Mouse (Mus musculus) embryonic facial prominence, embryonic 14.5 days (tissue): ENCODE data around the gene Ltk. TPM values are rescaled to one million over a fixed set of nuclear protein-coding genes. Genes with fewer than 3 reads are reported as not detected.

Experiments
- ATAC-seq: fragments of 200-750 bp; cut with Nextera tagmentation; 2 replicates; pipeline ENCODE4 v1.8.0; 2017; ENCODE audit warnings: low read depth, moderate number of reproducible peaks, moderate TSS enrichment
- DNase-seq: peaks from one replicate; pipeline ENCODE4 v3.0.0-alpha.2; 2015; ENCODE audit warnings: low spot score
- H3K27ac ChIP-seq: fragments of 300-500 bp; sonication (generic); replicated peaks from 2 replicates; pipeline ENCODE4 v1.5.1; 2014; ENCODE audit warnings: low read depth, mild to moderate bottlenecking, low read length, moderate library complexity
- H3K27me3 ChIP-seq: fragments of 300-500 bp; sonication (generic); replicated peaks from 2 replicates; pipeline ENCODE4 v1.6.1; 2014; ENCODE audit warnings: low read length; ENCODE audit not compliant: control insufficient read depth, insufficient read depth
- H3K36me3 ChIP-seq: fragments of 300-500 bp; sonication (generic); 2 replicates; pipeline ENCODE4 v1.6.1; 2014; ENCODE audit warnings: low read length, mixed read lengths; ENCODE audit not compliant: control insufficient read depth, insufficient read depth
- H3K4me1 ChIP-seq: fragments of 300-500 bp; sonication (generic); 2 replicates; pipeline ENCODE4 v1.6.1; 2014; ENCODE audit warnings: antibody characterized with exemption, low read length; ENCODE audit not compliant: control insufficient read depth, insufficient read depth
- H3K4me2 ChIP-seq: fragments of 300-500 bp; sonication (generic); 2 replicates; pipeline ENCODE4 v1.6.1; 2014; ENCODE audit warnings: low read depth, mild to moderate bottlenecking, low read length, moderate library complexity, mixed read lengths
- H3K4me3 ChIP-seq: fragments of 300-500 bp; sonication (generic); 2 replicates; pipeline ENCODE4 v1.5.1; 2014; ENCODE audit warnings: low read depth, mild to moderate bottlenecking, low read length
- H3K9ac ChIP-seq: fragments of 300-500 bp; sonication (generic); 2 replicates; pipeline ENCODE4 v1.6.1; 2014; ENCODE audit warnings: low read depth, mild to moderate bottlenecking, low read length, moderate library complexity, mixed read lengths
- H3K9me3 ChIP-seq: fragments of 300-500 bp; sonication (generic); 2 replicates; pipeline ENCODE4 v1.6.1; 2016; ENCODE audit warnings: low read length; ENCODE audit not compliant: control insufficient read depth
- WGBS: fragments of 180-500 bp; shearing (Covaris S2); extraction: QIAGEN DNeasy Blood & Tissue Kit; methylation state at CpG from one replicate; pipeline ENCODE4 v1.1.7; 2014; 5-methylcytosine and 5-hydroxymethylcytosine counted together
- polyA plus RNA-seq: library from polyadenylated mRNA; unstranded; fragments of >200 nt; fragmentation: Nextera tagmentation; extraction: Ambion mirVana; gene quantifications from 2 replicates; pipeline ENCODE4 v1.2.1, GENCODE M21; 2014

Ltk gene
- polyA plus RNA-seq, 1 experiment from 2014 or later, result 0.29 TPM

DNA sequence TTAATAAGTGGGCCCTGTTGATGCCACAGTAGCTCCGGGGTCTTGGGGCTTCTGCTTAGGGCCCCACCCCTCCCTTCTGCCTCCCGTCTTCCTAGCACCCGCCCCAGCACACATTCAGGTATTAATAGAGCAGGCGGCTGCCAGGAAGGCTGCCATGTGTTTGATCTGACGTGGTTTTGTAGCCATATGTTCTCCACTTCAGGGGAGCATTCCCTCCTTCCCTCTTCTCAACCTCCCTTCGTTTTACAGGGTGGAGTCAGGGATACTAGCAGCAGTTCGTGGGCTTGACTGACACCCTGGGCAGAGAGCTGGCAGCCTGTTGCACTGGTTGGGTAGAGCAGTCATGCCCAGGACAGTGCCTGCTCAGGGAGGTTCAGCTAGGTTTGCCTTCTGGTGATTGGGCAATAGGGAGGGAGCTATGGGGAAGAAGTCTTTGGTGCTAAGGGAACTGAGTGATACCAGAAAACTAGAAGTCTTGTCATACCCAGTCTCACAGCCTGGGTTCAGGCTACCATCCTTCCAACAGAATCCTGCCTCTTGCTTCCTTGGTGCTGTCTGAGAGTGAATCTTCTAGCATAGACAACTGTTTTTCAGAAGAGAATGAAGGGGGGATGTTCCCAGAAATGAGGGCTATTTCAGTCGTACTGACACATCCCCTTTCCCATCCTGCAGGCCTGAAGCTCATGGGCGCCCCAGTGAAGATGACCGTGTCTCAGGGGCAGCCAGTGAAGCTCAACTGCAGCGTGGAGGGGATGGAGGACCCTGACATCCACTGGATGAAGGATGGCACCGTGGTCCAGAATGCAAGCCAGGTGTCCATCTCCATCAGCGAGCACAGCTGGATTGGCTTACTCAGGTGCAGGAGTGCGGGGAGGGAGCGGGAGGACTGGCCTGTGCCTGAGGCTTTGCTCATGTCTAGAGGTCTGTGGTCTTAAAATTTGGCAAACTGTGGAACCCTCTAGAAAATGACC, 40.9 kb upstream of the Ltk start:
- H3K4me3 ChIP-seq, result peak overlapping the region; percentile 87
- 49% methylated on average over 15 of the region's 15 CpGs for WGBS
- no peak overlapping the region for H3K27ac ChIP-seq
- H3K9ac ChIP-seq, result peak overlapping the region; percentile 90
- DNase-seq (no peak), ATAC-seq (no peak)
- H3K4me1 ChIP-seq, result peaks cover 24% of the 10 kb centered on the region
- peak overlapping the region; percentile 95 for H3K4me2 ChIP-seq
- peaks cover 10% of the 10 kb centered on the region; the same call in 1 of the 2 replicates for H3K27me3 ChIP-seq
- H3K9me3 ChIP-seq, result no peaks in the 10 kb centered on the region
- H3K36me3 ChIP-seq, result peaks cover 26% of the 10 kb centered on the region

GRCm38 (mm10) chr2:119799961-119800550, 39.8 kb upstream of the Ltk start:
- Histone ChIP-seq H3K9ac (peak overlapping the region; percentile 90), H3K4me1 (peaks cover 24% of the 10 kb centered on the region), H3K4me3 (peak overlapping the region; percentile 87), H3K4me2 (peak overlapping the region; percentile 95), H3K36me3 (peaks cover 17% of the 10 kb centered on the region), H3K27me3 (peaks cover 10% of the 10 kb centered on the region; the same call in 1 of the 2 replicates), H3K9me3 (no peaks in the 10 kb centered on the region), H3K27ac (peak overlapping the region; percentile 28; the same call in 1 of the 2 replicates)
- DNase-seq, result no peak
- ATAC-seq, result peak; percentile 16; the same call in 1 of the 2 replicates
- under 1% methylated on average over 9 of the region's 27 CpGs for WGBS

- Histone ChIP-seq H3K9ac (peak overlapping the region; percentile 90), H3K27ac (peak overlapping the region; percentile 28; the same call in 1 of the 2 replicates), H3K4me3 (peak overlapping the region; percentile 87), H3K27me3 (peaks cover 10% of the 10 kb centered on the region; the same call in 1 of the 2 replicates), H3K4me2 (peak overlapping the region; percentile 95), H3K36me3 (peaks cover 11% of the 10 kb centered on the region), H3K4me1 (peaks cover 24% of the 10 kb centered on the region), H3K9me3 (no peaks in the 10 kb centered on the region)
- DNase-seq (no peak), ATAC-seq (peak; percentile 70)
- WGBS, result 0% methylated on average over 6 of the region's 89 CpGs
Measured at GRCm38 (mm10) chr2:119799181-119799960, 39.1 kb upstream of the Ltk start.

- Histone ChIP-seq H3K36me3 (0 out of 2 replicates have a peak, but pooled peaks cover 3% of the 10 kb centered on the region), H3K9ac (no peak overlapping the region), H3K27ac (no peak overlapping the region), H3K4me1 (peaks cover 16% of the 10 kb centered on the region), H3K4me3 (peak overlapping the region; percentile 87; the same call in 1 of the 2 replicates), H3K27me3 (peaks cover 10% of the 10 kb centered on the region; the same call in 1 of the 2 replicates), H3K4me2 (0 out of 2 replicates have a peak overlapping the region, but pooled peaks have one; percentile 95), H3K9me3 (no peaks in the 10 kb centered on the region)
- WGBS, result 11% methylated on average over 12 of the region's 13 CpGs
- no peak for ATAC-seq
- DNase-seq, result peak; percentile 68
Measured at GRCm38 (mm10) chr2:119798246-119798927, 38.2 kb upstream of the Ltk start.

GRCm38 (mm10) chr2:119797279-119797783, 37.1 kb upstream of the Ltk start, which contains the start of gene Tyro3:
Tyro3 (plus strand) TSS chr2:119797733.
- ATAC-seq, result no peak
- WGBS, result 74% methylated on average over 5 of the region's 5 CpGs
- Histone ChIP-seq H3K27ac (no peak within 1 kb of the TSS), H3K4me2 (no peak within 1 kb of the TSS), H3K4me1 (peaks cover 10% of the 10 kb centered on the region), H3K9me3 (no peaks in the 10 kb centered on the region), H3K27me3 (peaks cover 10% of the 10 kb centered on the region; the same call in 1 of the 2 replicates), H3K36me3 (no peaks in the 10 kb centered on the region), H3K4me3 (no peak within 1 kb of the TSS; the same call in 1 of the 2 replicates), H3K9ac (no peak within 1 kb of the TSS)
- no peak for DNase-seq

DNA sequence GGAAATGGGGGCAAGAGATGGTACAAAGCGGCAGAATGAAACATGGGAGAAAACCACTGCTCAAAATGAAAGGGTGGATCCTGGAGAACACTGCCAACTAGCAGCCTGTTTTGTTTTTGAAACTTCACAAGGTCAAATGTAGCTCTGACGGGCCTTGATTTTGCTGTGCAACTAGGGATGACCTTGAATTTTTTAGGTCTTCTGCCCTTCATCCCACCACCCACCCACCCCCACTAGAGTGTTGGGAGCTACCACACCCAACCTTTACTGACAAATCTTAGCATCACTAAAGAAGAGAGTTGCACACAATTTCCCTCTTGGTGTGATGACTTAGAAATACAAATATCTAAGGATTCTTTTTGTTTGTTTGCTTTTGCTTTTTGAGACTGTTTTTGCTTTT, 29.8 kb upstream of the Ltk start:
- no peaks in the 10 kb centered on the region for H3K36me3 ChIP-seq
- H3K4me1 ChIP-seq, result peaks cover 5% of the 10 kb centered on the region; the same call in 1 of the 2 replicates
- no peak overlapping the region for H3K27ac ChIP-seq
- H3K4me2 ChIP-seq, result no peak overlapping the region
- H3K9me3 ChIP-seq, result no peaks in the 10 kb centered on the region
- H3K4me3 ChIP-seq, result no peak overlapping the region
- H3K27me3 ChIP-seq, result no peaks in the 10 kb centered on the region
- no peak for ATAC-seq
- WGBS, result 79% methylated on average over 2 of the region's 2 CpGs
- no peak for DNase-seq
- H3K9ac ChIP-seq, result no peak overlapping the region

- H3K27me3 ChIP-seq, result no peaks in the 10 kb centered on the region
Measured at GRCm38 (mm10) chr2:119787206-119787883, 27.1 kb upstream of the Ltk start, which contains the start of gene Rpap1. Rpap1 (minus strand) TSS chr2:119787537.

More at GRCm38 (mm10) chr2:119787206-119787883, 27.1 kb upstream of the Ltk start, which contains the start of gene Rpap1:
- peak within 1 kb of the TSS; percentile 76 for H3K4me2 ChIP-seq
- ATAC-seq (peak; percentile 96), DNase-seq (peak; percentile 93)
- no peaks in the 10 kb centered on the region for H3K9me3 ChIP-seq
- H3K27ac ChIP-seq, result peak within 1 kb of the TSS; percentile 88
- H3K9ac ChIP-seq, result peak within 1 kb of the TSS; percentile 72
- H3K4me3 ChIP-seq, result peak within 1 kb of the TSS; percentile 69
- H3K36me3 ChIP-seq, result peaks cover 14% of the 10 kb centered on the region; the same call in 1 of the 2 replicates
- under 1% methylated on average over 35 of the region's 44 CpGs for WGBS
- peaks cover 5% of the 10 kb centered on the region; the same call in 1 of the 2 replicates for H3K4me1 ChIP-seq
